Mouse (Mus musculus) kidney, embryonic 14.5 days (tissue): ENCODE measurements around the gene Krt5. TPM values are rescaled to one million over a fixed set of nuclear protein-coding genes. Genes with fewer than 3 reads are reported as not detected.
A peak's percentile ranks its signal among the peaks of the same experiment; 100 is the strongest.
"Not testable (repeated sequence)": the region's sequence is repeated elsewhere in the genome, so short reads cannot be mapped to it uniquely, and the experiment has no call there.

ENCODE experiments used
- ATAC-seq: fragments of 200-750 bp; cut with Nextera tagmentation; 2 replicates; pipeline ENCODE4 v1.8.0; 2017; ENCODE audit warnings: moderate number of reproducible peaks, mild to moderate bottlenecking, moderate TSS enrichment, moderate library complexity; ENCODE audit not compliant: low FRiP score, low TSS enrichment
- H3K27ac ChIP-seq: fragments of 300-500 bp; sonication (generic); 2 replicates; pipeline ENCODE4 v1.5.1; 2014; ENCODE audit warnings: low read depth, mild to moderate bottlenecking, low read length, moderate library complexity, mixed read lengths
- H3K27me3 ChIP-seq: fragments of 300-500 bp; sonication (generic); 2 replicates; pipeline ENCODE4 v1.6.1; 2014; ENCODE audit warnings: mild to moderate bottlenecking, low read length; ENCODE audit not compliant: control insufficient read depth, insufficient read depth
- H3K36me3 ChIP-seq: fragments of 300-500 bp; sonication (generic); 2 replicates; pipeline ENCODE4 v1.6.1; 2014; ENCODE audit warnings: low read length, mixed read lengths; ENCODE audit not compliant: control insufficient read depth, insufficient read depth
- H3K4me1 ChIP-seq: fragments of 300-500 bp; sonication (generic); 2 replicates; pipeline ENCODE4 v1.6.1; 2014; ENCODE audit warnings: low read length, mixed read lengths; ENCODE audit not compliant: control insufficient read depth, insufficient read depth
- H3K4me2 ChIP-seq: fragments of 300-500 bp; sonication (generic); replicated peaks from 2 replicates; pipeline ENCODE4 v1.6.1; 2014; ENCODE audit warnings: low read depth, mild to moderate bottlenecking, low read length
- H3K4me3 ChIP-seq: fragments of 300-500 bp; sonication (generic); 2 replicates; pipeline ENCODE4 v1.5.1; 2014; ENCODE audit warnings: mild to moderate bottlenecking, low read length
- H3K9ac ChIP-seq: fragments of 300-500 bp; sonication (generic); 2 replicates; pipeline ENCODE4 v1.6.1; 2014; ENCODE audit warnings: low read depth, mild to moderate bottlenecking, low read length, moderate library complexity
- H3K9me3 ChIP-seq: fragments of 300-500 bp; sonication (generic); 2 replicates; pipeline ENCODE4 v1.6.1; 2016; ENCODE audit warnings: low read length; ENCODE audit not compliant: control insufficient read depth
- WGBS: fragments of 180-500 bp; shearing (Covaris S2); extraction: QIAGEN DNeasy Blood & Tissue Kit; methylation state at CpG from one replicate; pipeline ENCODE4 v1.1.7; 2014; 5-methylcytosine and 5-hydroxymethylcytosine counted together
- polyA plus RNA-seq: library from polyadenylated mRNA; unstranded; fragments of >200 nt; fragmentation: Nextera tagmentation; extraction: Ambion mirVana; gene quantifications from 2 replicates; pipeline ENCODE4 v1.2.1, GENCODE M21; 2014

Gene Krt5
- polyA plus RNA-seq, 1 experiment from 2014 or later: not detected

- Histone ChIP-seq H3K27ac (no peak overlapping the region), H3K9ac (no peak overlapping the region), H3K4me2 (no peak overlapping the region), H3K9me3 (no peaks in the 10 kb centered on the region), H3K4me1 (no peaks in the 10 kb centered on the region), H3K36me3 (no peaks in the 10 kb centered on the region), H3K27me3 (no peaks in the 10 kb centered on the region), H3K4me3 (no peak overlapping the region)
- WGBS: 68% methylated on average over 4 of the region's 4 CpGs
- 0 out of 2 replicates have a peak, but pooled peaks have one; percentile 57 for ATAC-seq
Measured at GRCm38 (mm10) chr15:101704066-101704465, 8.6 kb downstream of the Krt5 start.

- ATAC-seq: no peak
- Histone ChIP-seq H3K27ac (no peak overlapping the region), H3K9me3 (no peaks in the 10 kb centered on the region), H3K4me3 (no peak overlapping the region), H3K9ac (no peak overlapping the region), H3K27me3 (no peaks in the 10 kb centered on the region), H3K4me2 (no peak overlapping the region), H3K36me3 (no peaks in the 10 kb centered on the region), H3K4me1 (no peaks in the 10 kb centered on the region)
- WGBS: 20% methylated on average over 2 of the region's 2 CpGs
Measured at GRCm38 (mm10) chr15:101702380-101702779, 10.3 kb downstream of the Krt5 start.

- Histone ChIP-seq H3K27ac (no peak overlapping the region), H3K9me3 (no peaks in the 10 kb centered on the region), H3K27me3 (no peaks in the 10 kb centered on the region), H3K9ac (no peak overlapping the region), H3K4me1 (no peaks in the 10 kb centered on the region), H3K36me3 (no peaks in the 10 kb centered on the region), H3K4me3 (no peak overlapping the region), H3K4me2 (no peak overlapping the region)
- ATAC-seq: no peak
- 84% methylated on average over 8 of the region's 8 CpGs for WGBS
Measured at GRCm38 (mm10) chr15:101699866-101700265, 12.8 kb downstream of the Krt5 start.

GRCm38 (mm10) chr15:101699192-101699591 lies 13.5 kb downstream of the Krt5 start:
- H3K4me1 ChIP-seq: no peaks in the 10 kb centered on the region

GRCm38 (mm10) chr15:101697326-101698188 lies 15.1 kb downstream of the Krt5 start:
- Histone ChIP-seq H3K36me3 (no peaks in the 10 kb centered on the region), H3K9ac (no peak overlapping the region), H3K4me2 (no peak overlapping the region), H3K9me3 (no peaks in the 10 kb centered on the region), H3K4me1 (no peaks in the 10 kb centered on the region), H3K27me3 (no peaks in the 10 kb centered on the region), H3K27ac (no peak overlapping the region), H3K4me3 (no peak overlapping the region)
- no peak for ATAC-seq
- WGBS: 81% methylated on average over 8 of the region's 8 CpGs

More at GRCm38 (mm10) chr15:101699192-101699591, 13.5 kb downstream of the Krt5 start:
- Histone ChIP-seq H3K4me3 (no peak overlapping the region), H3K27ac (no peak overlapping the region), H3K4me2 (no peak overlapping the region), H3K9me3 (no peaks in the 10 kb centered on the region), H3K9ac (no peak overlapping the region), H3K27me3 (no peaks in the 10 kb centered on the region), H3K36me3 (no peaks in the 10 kb centered on the region)
- WGBS: 60% methylated on average over 3 of the region's 3 CpGs
- ATAC-seq: no peak

GRCm38 (mm10) chr15:101694207-101694606 lies 18.5 kb downstream of the Krt5 start, which contains the start of gene Krt6a:
TSS of gene Krt6a (minus strand) at chr15:101694307.
- no peak within 1 kb of the TSS for H3K4me3 ChIP-seq
- H3K27ac ChIP-seq: no peak within 1 kb of the TSS
- H3K4me2 ChIP-seq: no peak within 1 kb of the TSS
- H3K9ac ChIP-seq: no peak within 1 kb of the TSS
- WGBS: 91% methylated on average over 5 of the region's 5 CpGs
- ATAC-seq: no peak
- H3K4me1 ChIP-seq: no peaks in the 10 kb centered on the region
- no peaks in the 10 kb centered on the region for H3K36me3 ChIP-seq
- H3K9me3 ChIP-seq: no peaks in the 10 kb centered on the region
- no peaks in the 10 kb centered on the region for H3K27me3 ChIP-seq

GRCm38 (mm10) chr15:101690460-101690859 lies 22.2 kb downstream of the Krt5 start:
- H3K4me2 ChIP-seq, H3K4me1 ChIP-seq, H3K27ac ChIP-seq, H3K4me3 ChIP-seq, H3K9ac ChIP-seq, H3K36me3 ChIP-seq, H3K9me3 ChIP-seq, H3K27me3 ChIP-seq: not testable (repeated sequence)
- ATAC-seq: peak; percentile 72; the same call in 1 of the 2 replicates
- 58% methylated on average over 5 of the region's 5 CpGs for WGBS

GRCm38 (mm10) chr15:101688161-101688560 lies 24.5 kb downstream of the Krt5 start:
- no peak for ATAC-seq

GRCm38 (mm10) chr15:101680187-101680586 lies 32.5 kb downstream of the Krt5 start, which contains the start of gene Krt6b:
TSS of gene Krt6b (minus strand) at chr15:101680287.
- H3K9me3 ChIP-seq: no peaks in the 10 kb centered on the region
- no peak within 1 kb of the TSS for H3K27ac ChIP-seq
- no peaks in the 10 kb centered on the region for H3K27me3 ChIP-seq
- H3K9ac ChIP-seq: no peak within 1 kb of the TSS
- ATAC-seq: no peak
- no peaks in the 10 kb centered on the region for H3K4me1 ChIP-seq
- no peak within 1 kb of the TSS for H3K4me2 ChIP-seq
- H3K36me3 ChIP-seq: no peaks in the 10 kb centered on the region
- no peak within 1 kb of the TSS for H3K4me3 ChIP-seq
- 91% methylated on average over 2 of the region's 2 CpGs for WGBS

More at GRCm38 (mm10) chr15:101688161-101688560, 24.5 kb downstream of the Krt5 start:
- Histone ChIP-seq H3K9ac (no peak overlapping the region), H3K36me3 (no peaks in the 10 kb centered on the region), H3K4me3 (no peak overlapping the region), H3K27me3 (no peaks in the 10 kb centered on the region), H3K4me2 (no peak overlapping the region), H3K4me1 (no peaks in the 10 kb centered on the region), H3K27ac (no peak overlapping the region), H3K9me3 (no peaks in the 10 kb centered on the region)
- WGBS: 75% methylated on average over 2 of the region's 2 CpGs
